In genomic region chr15:8643997-8644692, GRCm38 (mm10) we compare ENCODE assay signal across 23 mouse cellular contexts.
DNase-seq lines count a peak whose midpoint lies in the region; ATAC-seq lines count a peak whose summit lies in the region.
"Had no signal": no experiment of that assay in that cellular context is flagged by ENCODE, and none has a peak within 500 bp of the region (broad histone marks: within the 10 kb centered on the region; RNA-seq: fewer than 3 reads in every experiment).

No protein-coding gene starts in this region.

- no peak for DNase-seq in forebrain, embryonic 10.5 days (ENCODE audit: extremely low spot score, low spot score)
- no peak for DNase-seq in limb, embryonic 11.5 days (ENCODE audit: low spot score)
- DNase-seq in limb, embryonic 10.5 days (ENCODE audit: low spot score): no peak
- peak; percentile 45 for DNase-seq in Muller cell, postnatal 12 days (ENCODE audit: inconsistent ontology term)
- no peak for DNase-seq in spleen, postnatal 36 days (ENCODE audit: low spot score in 2 of 2)
- no peak for DNase-seq in right cerebral cortex, adult 2 months (ENCODE audit: low spot score in 2 of 2)
- DNase-seq: adrenal gland, adult 2 months; adrenal gland, postnatal 36 days; B cell, adult 2 months; cerebellum, adult 2 months; cerebellum, postnatal 10 days; gastrocnemius, postnatal 14 days; heart, adult 2 months had no signal

- H3K4me2 ChIP-seq in forebrain, embryonic 15.5 days (replicated peaks): no peak overlapping the region
- H3K4me2 ChIP-seq in limb, embryonic 11.5 days (ENCODE audit: low read depth, severe bottlenecking): no peak overlapping the region
- no peak overlapping the region for H3K4me2 ChIP-seq in limb, embryonic 12.5 days
- H3K4me2 ChIP-seq: heart, embryonic 12.5 days; hindbrain, embryonic 14.5 days had no signal

- ATAC-seq in forebrain, embryonic 15.5 days (replicated peaks): no peak
- 0 out of 2 replicates have a peak, but pooled peaks have one; percentile 51 for ATAC-seq in limb, embryonic 11.5 days (ENCODE audit: insufficient number of reproducible peaks, low FRiP score, low TSS enrichment, low read depth)
- ATAC-seq in limb, embryonic 12.5 days (ENCODE audit: insufficient number of reproducible peaks, insufficient read depth, low FRiP score, low TSS enrichment, low read depth): no peak
- ATAC-seq: CD4-positive, CD25-positive, alpha-beta regulatory T cell, adult 4 months; forebrain, embryonic 16.5 days; inflammation-experienced regulatory T-cells, adult 6 months had no signal

- WGBS in forebrain, embryonic 10.5 days: 64% methylated on average over 8 of the region's 8 CpGs
- WGBS in forebrain, embryonic 15.5 days: 39% methylated on average over 8 of the region's 8 CpGs
- WGBS in limb, embryonic 11.5 days: 71% methylated on average over 8 of the region's 8 CpGs
- 79% methylated on average over 8 of the region's 8 CpGs for WGBS in limb, embryonic 10.5 days
- 64% methylated on average over 8 of the region's 8 CpGs for WGBS in limb, embryonic 12.5 days

- no peaks in the 10 kb centered on the region for H3K27me3 ChIP-seq in forebrain, embryonic 10.5 days (ENCODE audit: poor library complexity, severe bottlenecking)
- H3K27me3 ChIP-seq in forebrain, embryonic 15.5 days: no peaks in the 10 kb centered on the region
- no peaks in the 10 kb centered on the region for H3K27me3 ChIP-seq in limb, embryonic 11.5 days (ENCODE audit: control insufficient read depth, insufficient read depth, low read length)
- H3K27me3 ChIP-seq in limb, embryonic 10.5 days (ENCODE audit: low read depth, poor library complexity, severe bottlenecking): no peaks in the 10 kb centered on the region
- no peaks in the 10 kb centered on the region for H3K27me3 ChIP-seq in limb, embryonic 12.5 days
- H3K27me3 ChIP-seq: heart, embryonic 12.5 days had no signal

- peak overlapping the region; percentile 22; the same call in 1 of the 2 replicates for H3K27ac ChIP-seq in forebrain, embryonic 10.5 days
- H3K27ac ChIP-seq in forebrain, embryonic 15.5 days (replicated peaks): no peak overlapping the region
- H3K27ac ChIP-seq in limb, embryonic 11.5 days (replicated peaks; ENCODE audit: low read depth, low read length): no peak overlapping the region
- H3K27ac ChIP-seq in limb, embryonic 10.5 days: no peak overlapping the region
- peak overlapping the region; percentile 1; the same call in 1 of the 2 replicates for H3K27ac ChIP-seq in limb, embryonic 12.5 days
- H3K27ac ChIP-seq: embryonic facial prominence, embryonic 10.5 days; heart, adult 2 months; hindbrain, embryonic 14.5 days had no signal

- H3K4me1 ChIP-seq in forebrain, embryonic 10.5 days: peaks cover 14% of the 10 kb centered on the region
- no peaks in the 10 kb centered on the region; the same call in 1 of the 2 replicates for H3K4me1 ChIP-seq in forebrain, embryonic 15.5 days
- H3K4me1 ChIP-seq in limb, embryonic 11.5 days (ENCODE audit: control insufficient read depth, insufficient read depth, low read length): no peaks in the 10 kb centered on the region
- H3K4me1 ChIP-seq in limb, embryonic 10.5 days: no peaks in the 10 kb centered on the region
- H3K4me1 ChIP-seq in limb, embryonic 12.5 days (replicated peaks): 0 out of 2 replicates have a peak, but pooled peaks cover 2% of the 10 kb centered on the region
- H3K4me1 ChIP-seq: embryonic facial prominence, embryonic 10.5 days; heart, embryonic 12.5 days had no signal

- H3K9ac ChIP-seq in forebrain, embryonic 15.5 days (replicated peaks): no peak overlapping the region
- no peak overlapping the region for H3K9ac ChIP-seq in limb, embryonic 11.5 days (ENCODE audit: low read length)
- no peak overlapping the region for H3K9ac ChIP-seq in limb, embryonic 12.5 days (replicated peaks)
- H3K9ac ChIP-seq: heart, embryonic 12.5 days; hindbrain, embryonic 14.5 days had no signal

- H3K9me3 ChIP-seq in forebrain, embryonic 10.5 days: no peaks in the 10 kb centered on the region; the same call in 1 of the 2 replicates
- H3K9me3 ChIP-seq in forebrain, embryonic 15.5 days: no peaks in the 10 kb centered on the region
- no peaks in the 10 kb centered on the region for H3K9me3 ChIP-seq in limb, embryonic 11.5 days (ENCODE audit: control insufficient read depth, low read length)
- no peaks in the 10 kb centered on the region for H3K9me3 ChIP-seq in limb, embryonic 10.5 days (replicated peaks)
- no peaks in the 10 kb centered on the region for H3K9me3 ChIP-seq in limb, embryonic 12.5 days
- H3K9me3 ChIP-seq: embryonic facial prominence, embryonic 10.5 days; G1E; heart, embryonic 12.5 days had no signal

- peaks cover 29% of the 10 kb centered on the region for H3K36me3 ChIP-seq in forebrain, embryonic 10.5 days (replicated peaks)
- peaks cover 3% of the 10 kb centered on the region; the same call in 1 of the 2 replicates for H3K36me3 ChIP-seq in forebrain, embryonic 15.5 days
- no peaks in the 10 kb centered on the region for H3K36me3 ChIP-seq in limb, embryonic 11.5 days (ENCODE audit: control insufficient read depth, insufficient read depth, low read length)
- H3K36me3 ChIP-seq in limb, embryonic 10.5 days: peaks cover 21% of the 10 kb centered on the region
- peaks cover 21% of the 10 kb centered on the region for H3K36me3 ChIP-seq in limb, embryonic 12.5 days
- H3K36me3 ChIP-seq: G1E had no signal

- H3K4me3 ChIP-seq in forebrain, embryonic 10.5 days: no peak overlapping the region
- no peak overlapping the region for H3K4me3 ChIP-seq in forebrain, embryonic 15.5 days
- H3K4me3 ChIP-seq in limb, embryonic 11.5 days (ENCODE audit: low read depth, low read length): no peak overlapping the region
- H3K4me3 ChIP-seq in limb, embryonic 10.5 days: no peak overlapping the region
- no peak overlapping the region for H3K4me3 ChIP-seq in limb, embryonic 12.5 days (replicated peaks)
- H3K4me3 ChIP-seq: embryonic facial prominence, embryonic 10.5 days; erythroblast, embryonic 14.5 days; heart, adult 2 months; heart, embryonic 12.5 days had no signal

Comparison
In these comparisons a context has a peak if more than half of its experiments do, and no peak if none do; other contexts are left out.
1. H3K27ac ChIP-seq: peak in forebrain, embryonic 10.5 days (single experiment) and limb, embryonic 12.5 days (single experiment); none in forebrain, embryonic 15.5 days (single experiment), limb, embryonic 11.5 days (single experiment) and limb, embryonic 10.5 days (single experiment).